Mouse (Mus musculus) adrenal gland, adult 2 months (tissue): ENCODE data around the gene Bend3. TPM values are rescaled to one million over a fixed set of nuclear protein-coding genes. Genes with fewer than 3 reads are reported as not detected.

ENCODE experiments used
- DNase-seq: peaks from one replicate; pipeline ENCODE4 v3.0.0; 2021
- polyA plus RNA-seq: library from polyadenylated mRNA; depleted of rRNA; stranded (reverse); fragments of >200 nt; gene quantifications from 2 replicates; pipeline ENCODE4 v1.2.3, GENCODE M21; 2012; rRNA removed
- total RNA-seq, 2 experiments: library from RNA; stranded (reverse); gene quantifications; 2 replicates each; pipeline ENCODE4 v1.2.3; 2021

Bend3 gene
- total and polyA plus RNA-seq, 3 experiments = 3.4 to 7.8 (median 5.6) TPM

- DNase-seq = no peak
Observed at GRCm38 (mm10) chr10:43527283-43528269, 48.9 kb downstream of the Bend3 start.

GRCm38 (mm10) chr10:43534382-43534781 is 55.8 kb downstream of the Bend3 start:
- no peak for DNase-seq

DNA sequence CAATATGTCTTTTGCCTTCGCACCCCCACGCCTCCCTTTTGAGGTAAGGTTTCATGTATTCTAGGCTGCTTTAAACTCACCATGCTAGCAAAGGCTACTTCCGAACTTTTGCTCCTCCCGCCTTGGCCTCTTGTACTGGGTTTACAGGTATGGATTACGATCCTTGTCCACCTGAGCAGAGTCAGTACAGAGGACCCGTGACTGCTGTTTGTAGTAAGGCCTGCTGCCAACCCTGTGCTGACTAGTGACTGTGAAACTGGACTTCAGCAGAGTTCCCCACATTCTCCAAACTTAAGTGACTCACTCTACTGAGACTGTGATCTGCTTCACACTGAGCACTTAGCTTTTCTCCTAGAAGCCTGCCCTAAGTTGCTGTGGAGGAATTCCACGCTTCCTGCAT is 59.0 kb downstream of the Bend3 start:
- DNase-seq = no peak

- DNase-seq = no peak
Observed at GRCm38 (mm10) chr10:43538831-43539230, 60.2 kb downstream of the Bend3 start.

- peak; percentile 7 for DNase-seq
Observed at GRCm38 (mm10) chr10:43539746-43540310, 61.2 kb downstream of the Bend3 start.

- DNase-seq = peak; percentile 96
Observed at GRCm38 (mm10) chr10:43540442-43541152, 62.0 kb downstream of the Bend3 start, which contains the start of gene 1700021F05Rik. Gene 1700021F05Rik, minus strand, starts transcription at chr10:43540994.

DNA sequence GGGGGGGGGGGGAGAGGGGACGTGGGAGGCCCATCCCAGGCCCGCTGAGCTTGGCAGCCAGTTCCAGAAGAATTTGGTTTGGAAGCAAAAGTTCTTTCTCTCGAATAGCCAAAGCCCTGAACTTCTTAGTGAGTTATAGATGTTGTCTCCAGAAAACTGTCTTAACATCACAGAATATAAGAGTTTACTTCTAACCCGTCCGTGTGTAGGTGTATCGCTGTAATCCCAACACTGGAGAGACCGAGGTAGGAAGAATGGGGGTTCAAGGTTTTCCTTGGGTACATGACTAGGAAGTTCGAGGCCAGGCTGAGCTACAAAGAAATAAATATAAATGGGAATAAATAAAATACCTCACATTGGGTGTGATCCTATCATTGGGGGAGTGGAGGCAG is 62.5 kb downstream of the Bend3 start:
- DNase-seq = no peak

DNA sequence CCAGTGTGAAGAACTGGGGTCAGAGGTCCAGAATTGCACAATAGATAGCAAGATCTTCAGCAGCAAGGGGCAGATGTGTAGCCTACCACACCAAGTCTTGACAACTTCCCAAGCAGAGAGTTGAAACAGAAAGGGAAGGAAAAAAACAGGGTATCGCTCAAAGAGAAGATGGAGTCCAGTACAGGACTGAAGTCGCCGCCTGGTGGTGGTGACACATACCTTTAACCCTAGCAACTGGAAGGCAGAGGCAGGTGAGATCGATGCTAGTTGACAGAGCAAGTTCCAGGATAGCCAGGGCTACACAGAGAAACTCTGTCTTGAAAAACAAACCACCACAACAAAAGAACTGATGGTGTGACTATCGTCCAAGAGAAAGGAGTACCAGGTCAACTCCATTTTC is 70.8 kb downstream of the Bend3 start:
- no peak for DNase-seq

DNA sequence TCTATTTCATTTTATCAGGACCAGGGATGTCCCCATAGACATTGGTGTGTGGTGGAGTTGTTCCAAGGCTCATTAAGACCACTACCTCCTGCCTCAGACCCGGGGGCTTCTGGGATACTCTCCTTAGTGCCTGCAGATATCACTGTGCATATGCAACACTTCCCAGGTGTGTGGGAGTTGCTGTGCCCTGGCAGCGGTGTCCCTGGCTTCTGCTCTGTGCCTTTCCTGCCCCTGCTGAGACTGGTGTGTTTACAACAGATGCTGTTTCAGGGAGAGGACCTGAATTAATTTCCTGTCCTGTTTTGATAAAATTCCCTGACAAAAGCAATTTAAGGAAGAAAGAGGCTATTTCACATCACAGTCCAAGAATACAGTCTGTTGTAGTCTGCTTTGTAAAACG is 72.3 kb downstream of the Bend3 start:
- no peak for DNase-seq

DNA sequence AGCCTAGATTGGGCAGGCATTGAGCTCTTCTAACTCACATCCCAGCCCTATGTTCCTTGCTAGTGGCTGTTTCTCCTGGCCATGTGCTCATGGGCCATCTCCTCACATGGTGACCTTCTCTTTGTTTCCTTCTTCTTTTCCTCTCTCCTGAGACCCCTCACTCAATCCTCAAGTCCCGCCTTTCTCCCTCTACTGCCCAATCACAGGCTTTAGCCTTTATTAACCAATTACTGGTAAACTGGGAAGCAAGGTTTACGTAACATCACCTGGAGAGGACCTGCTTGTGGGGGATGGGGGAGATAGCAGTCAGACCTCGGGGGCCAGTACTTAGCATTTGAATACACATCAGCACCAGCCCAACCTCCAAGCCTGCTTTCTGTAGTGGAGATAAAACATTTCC is 72.8 kb downstream of the Bend3 start:
- no peak for DNase-seq

DNA sequence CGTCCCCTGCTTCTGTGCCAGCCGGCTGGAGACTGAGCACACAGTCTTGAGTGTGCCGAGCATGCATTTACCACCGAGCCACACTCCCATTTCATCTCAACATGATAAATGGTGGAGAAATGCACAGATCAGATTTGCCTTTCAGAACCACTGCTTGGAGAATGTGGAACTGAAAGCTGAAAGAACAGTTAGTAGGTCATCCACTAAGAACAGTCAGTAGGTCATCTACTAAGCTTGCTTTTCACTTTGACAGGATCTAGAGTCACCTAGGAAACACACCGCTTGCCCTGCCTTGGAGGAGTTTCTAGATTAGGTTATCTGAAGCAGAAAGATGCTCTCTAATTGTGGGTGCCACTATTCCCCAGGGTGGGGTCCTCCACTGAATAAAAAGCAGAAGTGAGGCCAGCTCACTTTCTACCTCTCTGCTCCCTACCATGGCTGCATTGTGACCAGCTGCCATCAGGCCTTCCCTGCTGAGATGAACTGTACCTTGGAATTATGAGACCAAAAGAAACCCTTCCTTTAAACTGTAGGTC is 79.1 kb downstream of the Bend3 start:
- DNase-seq = no peak

GRCm38 (mm10) chr10:43559313-43559712 is 80.7 kb downstream of the Bend3 start:
- DNase-seq = no peak

DNA sequence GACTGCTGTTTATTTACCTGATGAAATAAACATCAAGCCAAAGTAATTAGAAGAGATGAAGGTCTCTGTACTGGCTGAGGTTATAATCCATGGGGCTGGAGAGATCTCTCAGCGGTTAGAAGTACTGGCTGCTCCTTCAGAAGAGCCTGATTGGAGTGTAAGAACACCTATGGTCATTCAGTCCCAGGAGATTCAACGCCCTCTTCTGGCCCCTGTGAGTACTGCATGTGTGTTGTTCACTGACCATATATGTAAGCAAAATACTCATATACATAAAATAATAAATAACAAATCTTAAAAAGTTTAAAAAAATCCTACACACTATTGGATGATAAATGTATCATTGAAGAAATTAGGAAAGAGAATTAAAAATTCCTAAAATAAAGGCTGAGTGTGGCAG is 82.1 kb downstream of the Bend3 start:
- no peak for DNase-seq

DNA sequence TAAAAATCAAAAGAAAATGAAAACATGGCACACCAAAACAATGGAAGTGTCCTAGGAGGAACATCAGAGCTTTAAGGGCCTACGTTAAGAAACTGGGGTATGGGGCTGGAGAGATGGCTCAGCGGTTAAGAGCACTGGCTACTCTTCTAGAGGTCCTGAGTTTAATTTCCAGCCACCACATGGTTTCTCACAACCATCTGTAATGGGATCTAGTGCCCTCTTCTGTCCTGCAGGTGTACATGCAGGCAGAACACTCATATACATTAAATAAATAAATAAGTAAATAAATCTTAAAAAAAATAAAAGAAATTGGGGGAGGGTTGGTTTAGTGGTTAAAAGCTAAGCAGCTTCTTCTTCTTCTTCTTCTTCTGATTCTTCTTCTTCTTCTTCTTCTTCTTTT is 82.7 kb downstream of the Bend3 start:
- DNase-seq = no peak

Other genes with a start within 250 kb of the Bend3 start
- 10 to 100 TPM; 26.8 to 27.4 TPM for gene Gm9803, start 45.3 kb downstream of the Bend3 start, total RNA-seq
- 130 and 175 TPM in 2 replicates for gene Gm9803, start 45.3 kb downstream of the Bend3 start, polyA plus RNA-seq
- 10 to 100 TPM; 67.6 to 81.4 TPM for gene 1700021F05Rik, start 62.2 kb downstream of the Bend3 start, total RNA-seq
- 8.0 and 9.2 TPM in 2 replicates for gene 1700021F05Rik, start 62.2 kb downstream of the Bend3 start, polyA plus RNA-seq
- 10 to 100 TPM; 24.6 to 44.7 TPM for gene Cd24a, start 99.5 kb downstream of the Bend3 start, total RNA-seq
- gene Cd24a, start 99.5 kb downstream of the Bend3 start, polyA plus RNA-seq = 12.3 and 16.5 TPM in 2 replicates